In genomic region chr2:30525831-30526230, GRCm38 (mm10) we compare ENCODE assay signal across 27 mouse cellular contexts. TPM values are rescaled to one million over a fixed set of nuclear protein-coding genes. Genes with fewer than 3 reads are reported as not detected.
DNase-seq lines count a peak whose midpoint lies in the region; ATAC-seq lines count a peak whose summit lies in the region.
"Had no signal": no experiment of that assay in that cellular context is flagged by ENCODE, and none has a peak within 500 bp of the region (broad histone marks: within the 10 kb centered on the region; RNA-seq: fewer than 3 reads in every experiment).

No protein-coding gene starts in this region.

- ATAC-seq in hindbrain, embryonic 16.5 days, result no peak
- no peak for ATAC-seq in midbrain, embryonic 16.5 days
- no peak for ATAC-seq in embryonic facial prominence, embryonic 13.5 days (ENCODE audit: insufficient number of reproducible peaks, insufficient read depth, low FRiP score, low TSS enrichment, low read depth)
- ATAC-seq: CD4-positive, CD25-positive, alpha-beta regulatory T cell, adult 4 months; forebrain, embryonic 13.5 days; forebrain, embryonic 16.5 days had no signal

- H3K27me3 ChIP-seq in hindbrain, embryonic 10.5 days (ENCODE audit: insufficient read depth, poor library complexity, severe bottlenecking), result no peaks in the 10 kb centered on the region
- H3K27me3 ChIP-seq in hindbrain, embryonic 16.5 days (replicated peaks; ENCODE audit: control insufficient read depth, insufficient read depth, low read length), result no peaks in the 10 kb centered on the region
- no peaks in the 10 kb centered on the region for H3K27me3 ChIP-seq in midbrain, embryonic 10.5 days (ENCODE audit: low read depth, poor library complexity, severe bottlenecking)
- H3K27me3 ChIP-seq in midbrain, embryonic 16.5 days (ENCODE audit: control insufficient read depth, insufficient read depth, low read depth, low read length), result no peaks in the 10 kb centered on the region
- no peaks in the 10 kb centered on the region for H3K27me3 ChIP-seq in embryonic facial prominence, embryonic 13.5 days
- H3K27me3 ChIP-seq in limb, embryonic 10.5 days (ENCODE audit: low read depth, poor library complexity, severe bottlenecking), result no peaks in the 10 kb centered on the region
- peaks cover 8% of the 10 kb centered on the region; the same call in 1 of the 2 replicates for H3K27me3 ChIP-seq in forebrain, embryonic 10.5 days (ENCODE audit: poor library complexity, severe bottlenecking)
- H3K27me3 ChIP-seq: embryonic facial prominence, embryonic 12.5 days; forebrain, embryonic 13.5 days; heart, embryonic 15.5 days had no signal

- no peak overlapping the region for H3K4me3 ChIP-seq in hindbrain, embryonic 10.5 days
- H3K4me3 ChIP-seq in hindbrain, embryonic 16.5 days (ENCODE audit: low read length), result no peak overlapping the region
- H3K4me3 ChIP-seq in midbrain, embryonic 10.5 days, result no peak overlapping the region
- H3K4me3 ChIP-seq in midbrain, embryonic 16.5 days (ENCODE audit: low read depth, low read length), result no peak overlapping the region
- H3K4me3 ChIP-seq in embryonic facial prominence, embryonic 13.5 days, result no peak overlapping the region
- no peak overlapping the region for H3K4me3 ChIP-seq in limb, embryonic 10.5 days
- H3K4me3 ChIP-seq in forebrain, embryonic 10.5 days, result no peak overlapping the region
- H3K4me3 ChIP-seq: embryonic facial prominence, embryonic 12.5 days; erythroblast, embryonic 14.5 days; forebrain, embryonic 13.5 days; heart, adult 2 months; heart, embryonic 15.5 days had no signal

- no peak overlapping the region for H3K4me2 ChIP-seq in hindbrain, embryonic 16.5 days (ENCODE audit: low read length)
- H3K4me2 ChIP-seq in midbrain, embryonic 16.5 days (ENCODE audit: low read length), result no peak overlapping the region
- H3K4me2 ChIP-seq in embryonic facial prominence, embryonic 13.5 days, result 0 out of 2 replicates have a peak overlapping the region, but pooled peaks have one; percentile 39
- H3K4me2 ChIP-seq: forebrain, embryonic 13.5 days; heart, embryonic 11.5 days; heart, embryonic 15.5 days; hindbrain, embryonic 14.5 days had no signal

- no peaks in the 10 kb centered on the region for H3K36me3 ChIP-seq in hindbrain, embryonic 10.5 days
- no peaks in the 10 kb centered on the region for H3K36me3 ChIP-seq in hindbrain, embryonic 16.5 days (ENCODE audit: control insufficient read depth, insufficient read depth, low read length)
- no peaks in the 10 kb centered on the region for H3K36me3 ChIP-seq in midbrain, embryonic 10.5 days
- no peaks in the 10 kb centered on the region for H3K36me3 ChIP-seq in midbrain, embryonic 16.5 days (ENCODE audit: control insufficient read depth, insufficient read depth, low read length)
- no peaks in the 10 kb centered on the region for H3K36me3 ChIP-seq in embryonic facial prominence, embryonic 13.5 days
- H3K36me3 ChIP-seq in limb, embryonic 10.5 days, result no peaks in the 10 kb centered on the region
- no peaks in the 10 kb centered on the region for H3K36me3 ChIP-seq in forebrain, embryonic 10.5 days (replicated peaks)
- H3K36me3 ChIP-seq: embryonic facial prominence, embryonic 12.5 days; heart, embryonic 15.5 days had no signal

- DNase-seq in hindbrain, embryonic 10.5 days (ENCODE audit: low spot score), result no peak
- no peak for DNase-seq in midbrain, embryonic 10.5 days (ENCODE audit: low spot score)
- DNase-seq in limb, embryonic 10.5 days (ENCODE audit: low spot score), result no peak
- DNase-seq in forebrain, embryonic 10.5 days (ENCODE audit: extremely low spot score, low spot score), result no peak
- no peak for DNase-seq in adrenal gland, postnatal 10 days
- DNase-seq: adrenal gland, adult 2 months; adrenal gland, postnatal 25 days; cerebellum, adult 11-12 months; cerebellum, adult 8-10 months; cerebellum, postnatal 10 days; cerebellum, postnatal 36 days; gastrocnemius, postnatal 25 days; heart, adult 2 months; heart, postnatal 10 days; heart, postnatal 36 days had no signal

- peak overlapping the region; percentile 2; the same call in 1 of the 2 replicates for H3K27ac ChIP-seq in hindbrain, embryonic 10.5 days
- H3K27ac ChIP-seq in hindbrain, embryonic 16.5 days (ENCODE audit: low read depth, low read length), result no peak overlapping the region
- H3K27ac ChIP-seq in midbrain, embryonic 10.5 days (replicated peaks), result 0 out of 2 replicates have a peak overlapping the region, but pooled peaks have one; percentile 28
- H3K27ac ChIP-seq in midbrain, embryonic 16.5 days (ENCODE audit: low read length), result no peak overlapping the region
- 0 out of 2 replicates have a peak overlapping the region, but pooled peaks have one; percentile 55 for H3K27ac ChIP-seq in embryonic facial prominence, embryonic 13.5 days
- H3K27ac ChIP-seq in limb, embryonic 10.5 days, result peak overlapping the region; percentile 75; the same call in 1 of the 2 replicates
- H3K27ac ChIP-seq in forebrain, embryonic 10.5 days, result no peak overlapping the region
- H3K27ac ChIP-seq: forebrain, embryonic 13.5 days; heart, adult 2 months; heart, embryonic 15.5 days; hindbrain, embryonic 14.5 days had no signal

- no peaks in the 10 kb centered on the region for H3K9me3 ChIP-seq in hindbrain, embryonic 10.5 days
- H3K9me3 ChIP-seq in hindbrain, embryonic 16.5 days (ENCODE audit: control insufficient read depth, low read length), result no peaks in the 10 kb centered on the region
- H3K9me3 ChIP-seq in midbrain, embryonic 10.5 days (replicated peaks), result no peaks in the 10 kb centered on the region
- H3K9me3 ChIP-seq in midbrain, embryonic 16.5 days (replicated peaks; ENCODE audit: control insufficient read depth, low read length, poor library complexity, severe bottlenecking), result no peaks in the 10 kb centered on the region
- H3K9me3 ChIP-seq in embryonic facial prominence, embryonic 13.5 days, result no peaks in the 10 kb centered on the region
- H3K9me3 ChIP-seq in limb, embryonic 10.5 days (replicated peaks), result no peaks in the 10 kb centered on the region
- no peaks in the 10 kb centered on the region for H3K9me3 ChIP-seq in forebrain, embryonic 10.5 days
- H3K9me3 ChIP-seq: embryonic facial prominence, embryonic 12.5 days; forebrain, embryonic 13.5 days; heart, embryonic 15.5 days had no signal

- peaks cover 25% of the 10 kb centered on the region for H3K4me1 ChIP-seq in hindbrain, embryonic 10.5 days (replicated peaks)
- no peaks in the 10 kb centered on the region for H3K4me1 ChIP-seq in hindbrain, embryonic 16.5 days (ENCODE audit: control insufficient read depth, insufficient read depth, low read depth, low read length)
- H3K4me1 ChIP-seq in midbrain, embryonic 10.5 days, result peaks cover 17% of the 10 kb centered on the region; the same call in 1 of the 2 replicates
- no peaks in the 10 kb centered on the region for H3K4me1 ChIP-seq in midbrain, embryonic 16.5 days (ENCODE audit: control insufficient read depth, insufficient read depth, low read length)
- H3K4me1 ChIP-seq in embryonic facial prominence, embryonic 13.5 days, result peaks cover 21% of the 10 kb centered on the region
- H3K4me1 ChIP-seq in limb, embryonic 10.5 days, result peaks cover 30% of the 10 kb centered on the region
- peaks cover 24% of the 10 kb centered on the region for H3K4me1 ChIP-seq in forebrain, embryonic 10.5 days
- H3K4me1 ChIP-seq: forebrain, embryonic 13.5 days had no signal

- no peak overlapping the region for H3K9ac ChIP-seq in hindbrain, embryonic 16.5 days (ENCODE audit: low read depth, low read length)
- no peak overlapping the region for H3K9ac ChIP-seq in midbrain, embryonic 16.5 days (ENCODE audit: low read depth, low read length)
- peak overlapping the region; percentile 36; the same call in 1 of the 2 replicates for H3K9ac ChIP-seq in embryonic facial prominence, embryonic 13.5 days
- H3K9ac ChIP-seq: embryonic facial prominence, embryonic 12.5 days; forebrain, embryonic 13.5 days; heart, embryonic 15.5 days; hindbrain, embryonic 14.5 days had no signal

- 62% methylated on average over 3 of the region's 3 CpGs for WGBS in hindbrain, embryonic 10.5 days
- 64% methylated on average over 3 of the region's 3 CpGs for WGBS in hindbrain, embryonic 16.5 days
- 64% methylated on average over 3 of the region's 3 CpGs for WGBS in midbrain, embryonic 10.5 days
- 83% methylated on average over 3 of the region's 3 CpGs for WGBS in midbrain, embryonic 16.5 days
- WGBS in embryonic facial prominence, embryonic 13.5 days, result 59% methylated on average over 3 of the region's 3 CpGs
- WGBS in limb, embryonic 10.5 days, result 66% methylated on average over 3 of the region's 3 CpGs
- 75% methylated on average over 3 of the region's 3 CpGs for WGBS in forebrain, embryonic 10.5 days

RNA-seq across cellular contexts. Expression of gene Ier5l, which starts 51.8 kb away (rescaled TPM):
- 3.1 and 3.3 TPM in 2 replicates for polyA plus RNA-seq in hindbrain, embryonic 10.5 days (2016; fragmentation: Nextera tagmentation; extraction: Ambion mirVana)
- polyA plus RNA-seq in hindbrain, embryonic 16.5 days (2015; fragmentation: Nextera tagmentation; extraction: Ambion mirVana), result 1.2 and 1.4 TPM in 2 replicates
- 2.0 and 2.3 TPM in 2 replicates for polyA plus RNA-seq in midbrain, embryonic 10.5 days (2016; fragmentation: Nextera tagmentation; extraction: Ambion mirVana)
- 2.0 TPM in 2 replicates for polyA plus RNA-seq in midbrain, embryonic 16.5 days (2015; fragmentation: Nextera tagmentation; extraction: Ambion mirVana)
- 3.5 and 4.0 TPM in 2 replicates for polyA plus RNA-seq in embryonic facial prominence, embryonic 13.5 days (2015; fragmentation: Nextera tagmentation; extraction: Ambion mirVana)
- 2.2 and 2.9 TPM in 2 replicates for polyA plus RNA-seq in limb, embryonic 10.5 days (2016; fragmentation: Nextera tagmentation; extraction: Ambion mirVana)
- 1.6 and 2.0 TPM in 2 replicates for polyA plus RNA-seq in forebrain, embryonic 10.5 days (2016; fragmentation: Nextera tagmentation; extraction: Ambion mirVana)
- total RNA-seq in adrenal gland, postnatal 10 days (2021), result 1 to 10 TPM; 5.9 to 8.4 TPM
- total RNA-seq: MEL had no signal

Comparison
In these comparisons a context has a peak if more than half of its experiments do, and no peak if none do; other contexts are left out.
1. H3K27ac ChIP-seq: peak in hindbrain, embryonic 10.5 days (single experiment), midbrain, embryonic 10.5 days (single experiment), embryonic facial prominence, embryonic 13.5 days (single experiment) and limb, embryonic 10.5 days (single experiment); none in hindbrain, embryonic 16.5 days (single experiment), midbrain, embryonic 16.5 days (single experiment) and forebrain, embryonic 10.5 days (single experiment).